Mouse (Mus musculus): Measurements from ENCODE around the gene Mipol1. TPM values are rescaled to one million over a fixed set of nuclear protein-coding genes. Genes with fewer than 3 reads are reported as not detected.

The Mipol1 gene
- polyA plus RNA-seq, 1 experiment from 2014 or later: 3.8 TPM

DNA sequence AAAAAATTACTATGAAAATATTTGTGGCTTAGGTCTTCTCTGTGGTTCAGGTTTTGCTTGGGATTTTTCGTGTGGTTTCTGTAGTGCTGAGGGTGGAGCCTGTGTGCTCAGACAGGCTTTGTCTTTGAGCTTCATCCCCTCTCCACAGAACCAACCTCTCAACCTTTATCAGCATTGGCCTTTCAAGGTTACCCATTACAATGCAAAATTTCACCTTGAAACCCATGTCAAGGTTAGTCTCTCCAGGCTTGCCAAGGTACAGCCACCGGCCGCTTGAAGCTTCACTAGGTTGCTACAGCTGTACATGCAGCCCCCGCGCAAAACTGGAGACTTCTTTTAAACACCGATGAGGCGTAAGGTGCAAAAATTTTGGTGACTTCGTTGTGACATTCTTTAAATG lies 241.6 kb downstream of the Mipol1 start:
- H3K4me1 ChIP-seq (ENCODE audit: control insufficient read depth, insufficient read depth, low read length): no peaks in the 10 kb centered on the region
- WGBS: 88% methylated on average over 8 of the region's 8 CpGs
- no peak overlapping the region for H3K9ac ChIP-seq (ENCODE audit: low read depth, low read length)
- H3K4me2 ChIP-seq (ENCODE audit: low read length): no peak overlapping the region
- H3K9me3 ChIP-seq (replicated peaks; ENCODE audit: control insufficient read depth, low read length, poor library complexity, severe bottlenecking): no peaks in the 10 kb centered on the region
- no peak for ATAC-seq
- no peaks in the 10 kb centered on the region for H3K27me3 ChIP-seq (ENCODE audit: control insufficient read depth, insufficient read depth, low read depth, low read length)
- no peak overlapping the region for H3K4me3 ChIP-seq (ENCODE audit: low read depth, low read length)
- no peak overlapping the region for H3K27ac ChIP-seq (ENCODE audit: low read length)
- H3K36me3 ChIP-seq (ENCODE audit: control insufficient read depth, insufficient read depth, low read length): no peaks in the 10 kb centered on the region

DNA sequence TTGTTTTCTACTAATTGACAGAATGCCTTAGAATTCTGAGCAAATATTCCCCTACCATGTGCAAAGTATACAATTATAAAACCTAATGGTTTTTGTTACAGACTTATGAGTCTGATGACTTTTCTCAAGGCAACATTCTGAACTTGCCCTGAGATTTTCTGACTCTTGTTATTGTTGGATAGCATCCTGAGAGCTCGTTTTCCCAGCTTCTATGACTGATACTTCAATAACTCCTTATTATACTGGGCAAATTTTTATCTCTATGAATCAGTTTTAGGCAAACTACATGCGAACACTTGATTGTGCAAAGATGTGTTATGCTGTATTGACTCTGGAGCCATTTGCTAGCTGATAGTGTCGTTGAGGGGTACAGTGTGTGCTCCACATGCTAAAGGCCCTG lies 246.6 kb downstream of the Mipol1 start:
- whole genome bisulfite sequencing: 86% methylated on average over 3 of the region's 3 CpGs
- no peaks in the 10 kb centered on the region for H3K4me1 ChIP-seq (ENCODE audit: control insufficient read depth, insufficient read depth, low read length)
- H3K27me3 ChIP-seq (ENCODE audit: control insufficient read depth, insufficient read depth, low read depth, low read length): no peaks in the 10 kb centered on the region
- no peak overlapping the region for H3K4me2 ChIP-seq (ENCODE audit: low read length)
- no peak overlapping the region for H3K4me3 ChIP-seq (ENCODE audit: low read depth, low read length)
- ATAC-seq: no peak
- no peak overlapping the region for H3K27ac ChIP-seq (ENCODE audit: low read length)
- no peaks in the 10 kb centered on the region for H3K9me3 ChIP-seq (replicated peaks; ENCODE audit: control insufficient read depth, low read length, poor library complexity, severe bottlenecking)
- no peaks in the 10 kb centered on the region for H3K36me3 ChIP-seq (ENCODE audit: control insufficient read depth, insufficient read depth, low read length)
- H3K9ac ChIP-seq (ENCODE audit: low read depth, low read length): no peak overlapping the region

DNA sequence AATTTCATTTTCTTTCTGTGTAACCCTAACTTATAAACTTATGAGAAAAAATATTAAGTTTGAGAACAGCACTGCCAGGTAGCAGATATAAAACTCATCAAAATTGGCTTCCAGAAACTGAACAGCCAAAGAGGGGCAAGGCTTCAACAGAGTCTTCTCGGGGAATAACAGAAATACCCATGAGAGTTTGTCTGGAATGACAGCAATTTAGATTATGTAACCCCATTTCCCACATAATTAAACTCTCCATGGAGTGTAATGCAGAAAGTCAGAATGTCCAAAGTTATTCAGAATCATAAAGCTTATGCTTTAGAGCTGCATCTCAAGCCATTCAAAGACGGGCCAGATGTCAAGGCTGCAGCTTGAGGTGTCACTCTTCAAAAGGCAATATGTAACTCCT lies 251.6 kb downstream of the Mipol1 start:
- no peaks in the 10 kb centered on the region for H3K4me1 ChIP-seq (ENCODE audit: control insufficient read depth, insufficient read depth, low read length)
- no peak overlapping the region for H3K9ac ChIP-seq (ENCODE audit: low read depth, low read length)
- 68% methylated on average over 2 of the region's 2 CpGs for WGBS
- ATAC-seq: no peak
- H3K27me3 ChIP-seq (ENCODE audit: control insufficient read depth, insufficient read depth, low read depth, low read length): no peaks in the 10 kb centered on the region
- no peak overlapping the region for H3K27ac ChIP-seq (ENCODE audit: low read length)
- no peaks in the 10 kb centered on the region for H3K9me3 ChIP-seq (replicated peaks; ENCODE audit: control insufficient read depth, low read length, poor library complexity, severe bottlenecking)
- no peak overlapping the region for H3K4me2 ChIP-seq (ENCODE audit: low read length)
- no peaks in the 10 kb centered on the region for H3K36me3 ChIP-seq (ENCODE audit: control insufficient read depth, insufficient read depth, low read length)
- H3K4me3 ChIP-seq (ENCODE audit: low read depth, low read length): no peak overlapping the region

DNA sequence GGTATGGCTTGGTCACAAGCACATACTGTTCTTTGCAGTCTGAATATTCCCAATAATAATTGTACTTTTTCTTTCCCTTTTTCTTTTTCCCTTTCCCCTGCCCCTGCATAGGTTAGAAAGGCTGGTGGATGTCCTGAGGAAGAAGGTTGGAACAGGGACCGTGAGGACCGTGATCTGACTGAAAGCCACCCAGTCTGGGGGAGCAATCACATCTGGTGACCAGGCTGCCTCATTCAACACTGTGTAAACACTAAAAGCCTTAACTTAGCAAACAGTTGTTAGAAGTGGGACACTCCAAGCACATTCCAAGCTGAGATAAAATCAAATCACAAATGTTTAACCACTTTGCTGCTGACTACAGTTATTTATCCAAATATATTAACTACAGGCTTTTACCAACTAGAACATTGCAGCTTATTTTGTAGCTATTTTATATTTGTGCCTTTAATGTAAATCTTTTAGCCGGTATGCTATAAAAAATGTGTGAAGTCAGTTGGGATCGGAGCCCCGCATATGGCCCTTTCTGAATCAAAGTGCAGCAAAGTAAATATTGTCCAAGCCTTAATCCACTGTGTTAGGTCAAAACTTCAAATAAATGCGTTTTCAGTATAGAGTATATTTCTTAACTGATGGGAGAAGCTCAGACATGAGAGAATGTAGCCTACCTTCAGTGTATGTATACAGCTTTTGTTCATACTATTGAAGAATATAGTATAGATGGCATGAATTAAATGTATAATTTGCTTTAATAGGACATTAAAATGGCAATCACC lies 266.3 kb downstream of the Mipol1 start:
- Histone ChIP-seq H3K27ac (ENCODE audit: low read length) (no peak overlapping the region), H3K9ac (ENCODE audit: low read depth, low read length) (no peak overlapping the region), H3K9me3 (replicated peaks; ENCODE audit: control insufficient read depth, low read length, poor library complexity, severe bottlenecking) (no peaks in the 10 kb centered on the region), H3K36me3 (ENCODE audit: control insufficient read depth, insufficient read depth, low read length) (no peaks in the 10 kb centered on the region), H3K4me2 (ENCODE audit: low read length) (no peak overlapping the region), H3K4me1 (ENCODE audit: control insufficient read depth, insufficient read depth, low read length) (no peaks in the 10 kb centered on the region), H3K27me3 (ENCODE audit: control insufficient read depth, insufficient read depth, low read depth, low read length) (no peaks in the 10 kb centered on the region), H3K4me3 (ENCODE audit: low read depth, low read length) (no peak overlapping the region)
- 79% methylated on average over 6 of the region's 6 CpGs for WGBS
- ATAC-seq: no peak

DNA sequence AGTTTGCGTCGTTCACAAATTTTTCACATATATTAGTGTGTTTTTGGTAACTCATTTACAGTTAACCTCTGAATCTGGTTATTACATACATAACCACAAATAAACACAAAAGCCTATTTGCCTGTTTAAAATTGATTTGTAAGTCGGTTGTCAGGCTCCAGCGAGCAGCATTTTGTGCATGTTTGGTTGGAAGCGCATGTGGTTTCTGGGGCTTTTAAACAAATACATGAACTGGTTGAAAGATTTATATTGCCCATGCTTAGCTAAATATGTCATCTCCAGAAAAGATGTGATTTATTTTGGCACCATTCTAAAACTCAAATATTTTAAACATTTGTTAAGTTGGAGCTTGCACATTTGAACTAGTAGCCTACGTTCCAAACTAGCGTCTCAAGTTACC lies 270.0 kb downstream of the Mipol1 start:
- no peak overlapping the region for H3K27ac ChIP-seq (ENCODE audit: low read length)
- H3K4me1 ChIP-seq (ENCODE audit: control insufficient read depth, insufficient read depth, low read length): no peaks in the 10 kb centered on the region
- no peaks in the 10 kb centered on the region for H3K9me3 ChIP-seq (replicated peaks; ENCODE audit: control insufficient read depth, low read length, poor library complexity, severe bottlenecking)
- WGBS: 86% methylated on average over 7 of the region's 7 CpGs
- H3K27me3 ChIP-seq (ENCODE audit: control insufficient read depth, insufficient read depth, low read depth, low read length): no peaks in the 10 kb centered on the region
- no peak for ATAC-seq
- no peaks in the 10 kb centered on the region for H3K36me3 ChIP-seq (ENCODE audit: control insufficient read depth, insufficient read depth, low read length)
- H3K9ac ChIP-seq (ENCODE audit: low read depth, low read length): no peak overlapping the region
- H3K4me2 ChIP-seq (ENCODE audit: low read length): no peak overlapping the region
- H3K4me3 ChIP-seq (ENCODE audit: low read depth, low read length): no peak overlapping the region

GRCm38 (mm10) chr12:57505329-57505728 lies 275.1 kb downstream of the Mipol1 start:
- H3K27ac ChIP-seq (ENCODE audit: low read length): no peak overlapping the region
- no peak overlapping the region for H3K4me2 ChIP-seq (ENCODE audit: low read length)
- H3K9ac ChIP-seq (ENCODE audit: low read depth, low read length): no peak overlapping the region
- no peak overlapping the region for H3K4me3 ChIP-seq (ENCODE audit: low read depth, low read length)
- no peak for ATAC-seq
- no peaks in the 10 kb centered on the region for H3K4me1 ChIP-seq (ENCODE audit: control insufficient read depth, insufficient read depth, low read length)
- no peaks in the 10 kb centered on the region for H3K9me3 ChIP-seq (replicated peaks; ENCODE audit: control insufficient read depth, low read length, poor library complexity, severe bottlenecking)
- no peaks in the 10 kb centered on the region for H3K36me3 ChIP-seq (ENCODE audit: control insufficient read depth, insufficient read depth, low read length)
- H3K27me3 ChIP-seq (ENCODE audit: control insufficient read depth, insufficient read depth, low read depth, low read length): no peaks in the 10 kb centered on the region; the same call in 1 of the 2 replicates
- 72% methylated on average over 7 of the region's 7 CpGs for WGBS

DNA sequence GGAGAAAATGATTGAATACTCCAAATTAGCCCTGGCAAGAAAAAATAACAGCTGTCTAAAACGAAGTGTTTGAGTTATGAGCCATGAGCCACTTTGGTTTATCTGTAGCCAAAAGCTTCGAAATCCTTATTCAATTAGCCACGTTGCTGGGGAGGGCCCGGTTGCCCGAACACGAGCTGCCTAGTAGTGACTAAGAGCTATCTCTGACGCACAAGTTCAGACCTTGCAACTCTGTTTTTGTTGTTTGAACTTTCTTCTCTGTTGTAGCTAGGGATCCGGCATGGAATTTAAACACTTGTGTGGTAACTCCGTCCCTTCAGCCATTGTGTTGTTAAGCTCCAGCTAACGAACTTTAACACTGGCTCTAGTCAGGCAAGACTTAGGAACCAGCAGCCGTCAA lies 278.7 kb downstream of the Mipol1 start:
- no peak for ATAC-seq
- no peak overlapping the region for H3K27ac ChIP-seq (ENCODE audit: low read length)
- H3K4me1 ChIP-seq (ENCODE audit: control insufficient read depth, insufficient read depth, low read length): no peaks in the 10 kb centered on the region
- no peak overlapping the region for H3K4me3 ChIP-seq (ENCODE audit: low read depth, low read length)
- no peaks in the 10 kb centered on the region for H3K9me3 ChIP-seq (replicated peaks; ENCODE audit: control insufficient read depth, low read length, poor library complexity, severe bottlenecking)
- no peak overlapping the region for H3K4me2 ChIP-seq (ENCODE audit: low read length)
- H3K36me3 ChIP-seq (ENCODE audit: control insufficient read depth, insufficient read depth, low read length): no peaks in the 10 kb centered on the region
- WGBS: 19% methylated on average over 11 of the region's 11 CpGs
- H3K27me3 ChIP-seq (ENCODE audit: control insufficient read depth, insufficient read depth, low read depth, low read length): no peaks in the 10 kb centered on the region; the same call in 1 of the 2 replicates
- H3K9ac ChIP-seq (ENCODE audit: low read depth, low read length): no peak overlapping the region

- H3K4me3 ChIP-seq (ENCODE audit: low read depth, low read length): no peak overlapping the region
- no peaks in the 10 kb centered on the region for H3K36me3 ChIP-seq (ENCODE audit: control insufficient read depth, insufficient read depth, low read length)
- H3K4me2 ChIP-seq (ENCODE audit: low read length): no peak overlapping the region
- H3K27me3 ChIP-seq (ENCODE audit: control insufficient read depth, insufficient read depth, low read depth, low read length): no peaks in the 10 kb centered on the region; the same call in 1 of the 2 replicates
- H3K27ac ChIP-seq (ENCODE audit: low read length): no peak overlapping the region
- H3K4me1 ChIP-seq (ENCODE audit: control insufficient read depth, insufficient read depth, low read length): no peaks in the 10 kb centered on the region
- H3K9ac ChIP-seq (ENCODE audit: low read depth, low read length): no peak overlapping the region
- no peak for ATAC-seq
- 74% methylated on average over 4 of the region's 4 CpGs for WGBS
- no peaks in the 10 kb centered on the region for H3K9me3 ChIP-seq (replicated peaks; ENCODE audit: control insufficient read depth, low read length, poor library complexity, severe bottlenecking)
Observed at GRCm38 (mm10) chr12:57509726-57510125, 279.5 kb downstream of the Mipol1 start.

DNA sequence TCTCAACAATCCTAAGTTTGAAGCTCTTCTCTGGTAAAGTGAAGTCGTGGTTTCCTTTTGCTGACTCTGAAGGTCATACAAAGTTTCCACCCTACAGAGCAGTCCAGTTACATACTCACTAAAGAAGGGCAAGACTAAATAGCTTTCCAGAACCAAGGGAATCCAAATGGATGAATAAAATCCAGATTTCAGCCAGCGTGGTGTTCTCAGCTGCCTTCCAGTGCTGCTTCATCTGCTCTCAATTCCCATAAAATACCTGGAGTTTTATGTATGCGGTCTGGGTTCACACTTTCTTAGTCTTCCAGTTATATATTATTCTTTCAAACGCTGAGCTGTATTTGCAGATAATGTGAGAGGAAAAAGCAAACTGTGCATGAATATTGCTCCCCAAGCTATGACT lies 280.9 kb downstream of the Mipol1 start:
- H3K4me1 ChIP-seq (ENCODE audit: control insufficient read depth, insufficient read depth, low read length): no peaks in the 10 kb centered on the region
- no peaks in the 10 kb centered on the region for H3K9me3 ChIP-seq (replicated peaks; ENCODE audit: control insufficient read depth, low read length, poor library complexity, severe bottlenecking)
- no peak overlapping the region for H3K4me2 ChIP-seq (ENCODE audit: low read length)
- no peaks in the 10 kb centered on the region for H3K36me3 ChIP-seq (ENCODE audit: control insufficient read depth, insufficient read depth, low read length)
- 87% methylated on average over 4 of the region's 4 CpGs for WGBS
- H3K4me3 ChIP-seq (ENCODE audit: low read depth, low read length): no peak overlapping the region
- ATAC-seq: no peak
- no peak overlapping the region for H3K9ac ChIP-seq (ENCODE audit: low read depth, low read length)
- no peaks in the 10 kb centered on the region; the same call in 1 of the 2 replicates for H3K27me3 ChIP-seq (ENCODE audit: control insufficient read depth, insufficient read depth, low read depth, low read length)
- H3K27ac ChIP-seq (ENCODE audit: low read length): no peak overlapping the region

All from midbrain, embryonic 16.5 days (tissue).